Mouse (Mus musculus) gastrocnemius, postnatal 14 days (tissue): ENCODE data around the gene Hapln4. TPM values are rescaled to one million over a fixed set of nuclear protein-coding genes. Genes with fewer than 3 reads are reported as not detected.

Experiments
- DNase-seq: peaks from one replicate; pipeline ENCODE4 v3.0.0; 2021; ENCODE audit warnings: mixed read lengths
- intact Hi-C: fragments of 180-260 bp; cut with DNase I; formaldehyde crosslinking; loops from one replicate; pipeline ENCODE4 v1.15.1; 2025; ENCODE audit warnings: low total_unique reads
- microRNA-seq, 2 experiments: library from miRNA; unstranded; fragments of <30 nt; microRNA quantifications; one replicate each; pipeline ENCODE4 v1.2.0; 2021
- total RNA-seq, 2 experiments: library from RNA; stranded (reverse); gene quantifications; 2 replicates each; pipeline ENCODE4 v1.2.3; 2021

Hapln4 gene
- total RNA-seq, 2 experiments from 2014 or later: 0.06 TPM; not detected in 1

DNA sequence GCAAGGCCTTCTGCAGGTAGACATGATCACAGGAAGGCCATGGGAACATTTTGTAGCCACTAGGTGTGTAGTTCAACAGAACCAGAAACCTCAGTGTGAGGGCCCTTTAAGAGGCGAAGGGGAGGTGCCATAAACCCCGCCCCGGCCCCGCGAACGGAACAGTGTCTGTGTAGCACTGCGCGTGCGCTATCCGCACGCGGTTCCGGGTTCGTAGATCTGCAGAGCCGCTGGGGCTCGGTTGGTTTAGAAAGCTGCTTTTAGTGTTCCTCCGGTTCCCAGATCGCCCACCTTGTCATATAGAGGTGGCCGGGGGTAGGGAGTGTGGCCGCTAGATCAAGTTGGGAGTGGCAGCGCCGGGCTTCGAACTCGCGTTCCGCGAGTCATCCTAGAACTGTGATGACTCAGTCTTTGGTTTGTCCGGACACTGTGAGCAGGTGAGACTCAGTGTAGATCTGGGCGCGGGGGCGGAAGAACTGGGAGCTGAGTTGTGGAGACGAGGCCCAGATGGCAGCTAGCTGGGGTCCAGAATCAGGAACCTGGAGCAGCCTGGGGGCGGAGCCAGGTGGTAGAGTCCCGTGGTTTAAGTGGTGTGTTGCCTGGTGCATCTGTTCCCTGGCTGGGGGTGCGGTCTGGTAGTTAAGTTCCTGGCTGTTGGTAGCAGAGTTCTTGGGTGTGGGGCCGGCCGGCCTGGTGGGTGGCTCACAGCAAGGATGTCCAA is 48.1 kb downstream of the Hapln4 start, which contains the start of gene Nr2c2ap:
Gene Nr2c2ap, plus strand, starts transcription at position 168 of the 718 bp plus-strand sequence.
- intact Hi-C loops: no loop called here
- peak; percentile 86 for DNase-seq

- intact Hi-C loops: no loop called here
- no peak for DNase-seq
Observed at GRCm38 (mm10) chr8:70134086-70134485, 50.8 kb downstream of the Hapln4 start.

DNA sequence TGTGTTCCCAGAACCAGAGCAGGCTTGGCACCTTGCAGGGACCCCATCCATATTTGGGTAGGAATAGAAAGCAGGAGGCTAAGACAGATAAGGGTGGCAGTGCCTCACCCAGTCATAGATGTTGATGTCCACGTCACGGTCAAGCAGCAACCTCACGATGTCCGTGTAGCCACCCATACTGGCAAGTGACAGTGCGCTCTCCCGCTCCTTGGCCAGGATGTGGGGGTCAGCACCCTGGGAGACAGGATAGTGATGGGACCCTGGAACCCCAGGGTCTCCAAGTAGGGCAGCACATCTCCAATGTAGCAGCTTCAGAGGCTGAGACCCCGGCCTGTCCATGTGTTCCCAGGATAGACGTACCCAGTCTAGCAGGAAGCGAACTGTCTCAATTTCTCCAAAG is 51.7 kb downstream of the Hapln4 start:
- intact Hi-C loops: no loop called here

DNA sequence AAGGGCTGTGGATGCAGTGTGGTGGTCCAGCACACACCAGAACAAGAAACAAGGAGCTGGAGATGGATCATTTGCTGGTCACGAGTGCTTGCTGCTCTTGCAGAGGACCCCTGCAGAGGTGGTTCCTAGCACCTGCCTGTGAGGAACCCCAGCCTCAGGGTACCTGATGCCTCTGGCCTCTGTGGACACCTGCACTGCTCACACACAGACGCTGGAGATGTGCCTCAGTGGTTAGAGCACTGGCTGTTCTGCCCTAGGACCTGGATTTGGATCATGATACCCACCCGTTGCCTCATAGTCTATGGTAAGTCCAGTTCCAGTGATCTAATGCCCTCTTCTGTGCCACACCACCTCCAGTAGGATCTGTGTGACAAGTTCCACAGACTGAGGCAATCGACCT is 53.3 kb downstream of the Hapln4 start:
- intact Hi-C loops: no loop called here
- no peak for DNase-seq

More for the DNA sequence above, 51.7 kb downstream of the Hapln4 start:
- DNase-seq: no peak

GRCm38 (mm10) chr8:70137890-70138289 is 54.6 kb downstream of the Hapln4 start:
- intact Hi-C loops: no loop called here
- DNase-seq: no peak

DNA sequence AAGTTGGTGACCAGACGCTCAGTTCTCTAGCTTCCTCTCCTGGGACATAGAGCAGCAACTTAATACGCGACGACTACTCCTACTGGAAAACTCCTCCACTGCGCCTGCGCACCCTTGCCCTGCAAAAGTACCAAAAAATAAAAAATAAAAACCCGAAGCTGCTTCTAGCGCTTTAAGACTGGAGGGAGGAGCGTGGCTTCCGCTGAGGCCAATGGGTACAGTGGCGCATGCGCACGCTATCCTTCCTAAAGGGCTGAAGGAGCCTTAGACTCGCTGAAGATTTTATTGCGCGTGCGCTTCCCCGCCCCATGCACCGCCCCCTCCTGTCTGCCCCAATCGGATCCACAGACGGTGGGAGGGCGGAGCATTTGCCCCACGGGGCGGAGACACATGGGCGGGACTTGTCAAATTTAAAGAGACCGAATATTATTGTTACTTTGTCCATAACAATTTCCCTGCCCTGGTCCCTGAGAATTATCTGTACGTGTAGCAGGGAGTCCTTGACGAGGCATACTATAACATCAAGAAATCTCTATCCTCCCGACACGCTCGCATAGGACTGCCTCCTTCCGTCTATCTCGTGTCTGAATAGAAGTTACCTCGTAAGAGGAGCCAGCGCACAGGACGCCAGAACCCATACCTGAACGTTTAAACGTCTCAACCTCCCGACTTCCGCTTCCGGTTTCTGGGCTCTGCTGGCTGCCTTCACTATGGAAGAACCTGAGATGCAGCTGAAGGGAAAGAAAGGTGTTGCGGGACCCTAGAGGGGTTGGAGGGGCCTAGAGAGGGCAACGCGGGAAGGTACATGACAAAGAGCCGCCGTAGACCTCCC is 56.0 kb downstream of the Hapln4 start, which contains the start of the genes Rfxank, Borcs8 and Mef2b:
Gene Rfxank, minus strand, starts transcription at position 129 of the 832 bp plus-strand sequence.
Gene Borcs8, plus strand, starts transcription at position 474 of the 832 bp plus-strand sequence.
Gene Mef2b, plus strand, starts transcription at position 686 of the 832 bp plus-strand sequence.
- intact Hi-C loops: no loop called here

GRCm38 (mm10) chr8:70139981-70140380 is 56.7 kb downstream of the Hapln4 start:
- no peak for DNase-seq
- intact Hi-C loops: no loop called here

More for the DNA sequence above, 56.0 kb downstream of the Hapln4 start, which contains the start of the genes Rfxank, Borcs8 and Mef2b:
- peak; percentile 99 for DNase-seq

Small RNA genes within 50 kb of the gene (microRNA-seq; reads per million reads assigned to microRNA genes)
- 0 reads per million in 2 experiments for gene Mir7066

Other genes starting within 250 kb of the Hapln4 start
- gene Cilp2, start 195.8 kb upstream of the Hapln4 start, total RNA-seq: 10 to 100 TPM; 26.6 to 27.8 TPM
- gene Tssk6, start 181.3 kb upstream of the Hapln4 start, total RNA-seq: under 1 TPM in 1 of 2 experiments, not detected in 1; 0.31 TPM
- gene Ndufa13, start 180.9 kb upstream of the Hapln4 start, total RNA-seq: 100 to 1,000 TPM; 265 to 294 TPM
- gene Yjefn3, start 180.7 kb upstream of the Hapln4 start, total RNA-seq: 10 to 100 TPM in 1 of 2 experiments, 1 to 10 TPM in 1; 7.8 to 10.2 TPM
- gene Gatad2a, start 87.1 kb upstream of the Hapln4 start, total RNA-seq: 10 to 100 TPM; 31.0 to 35.1 TPM
- 10 to 100 TPM; 22.6 to 26.3 TPM for gene Mau2, start 40.7 kb upstream of the Hapln4 start, total RNA-seq
- 10 to 100 TPM; 17.7 to 17.9 TPM for gene Sugp1, start 40.6 kb upstream of the Hapln4 start, total RNA-seq
- gene Tm6sf2, start 10.5 kb upstream of the Hapln4 start, total RNA-seq: under 1 TPM in 1 of 2 experiments, not detected in 1; 0.51 TPM
- under 1 TPM; 0.02 to 0.04 TPM for gene Ncan, start 37.4 kb downstream of the Hapln4 start, total RNA-seq
- 1 to 10 TPM; 2.2 to 4.4 TPM for gene Nr2c2ap, start 47.9 kb downstream of the Hapln4 start, total RNA-seq
- gene Rfxank, start 55.7 kb downstream of the Hapln4 start, total RNA-seq: 1 to 10 TPM; 8.1 to 8.8 TPM
- gene Borcs8, start 56.0 kb downstream of the Hapln4 start, total RNA-seq: 10 to 100 TPM; 14.4 to 18.4 TPM
- gene Mef2b, start 56.3 kb downstream of the Hapln4 start, total RNA-seq: under 1 TPM; 0.25 to 0.29 TPM
- 10 to 100 TPM; 76.0 to 78.1 TPM for gene Tmem161a, start 88.9 kb downstream of the Hapln4 start, total RNA-seq
- 10 to 100 TPM; 25.5 to 29.2 TPM for gene Slc25a42, start 128.8 kb downstream of the Hapln4 start, total RNA-seq
- gene Sugp2, start 150.8 kb downstream of the Hapln4 start, total RNA-seq: 10 to 100 TPM; 42.3 to 44.1 TPM
- 1 to 10 TPM; 6.5 to 9.9 TPM for gene Armc6, start 151.0 kb downstream of the Hapln4 start, total RNA-seq
- gene Homer3, start 199.4 kb downstream of the Hapln4 start, total RNA-seq: 1 to 10 TPM; 8.5 to 8.7 TPM
- gene Ddx49, start 219.0 kb downstream of the Hapln4 start, total RNA-seq: 10 to 100 TPM; 25.3 to 27.5 TPM
- gene Cope, start 219.1 kb downstream of the Hapln4 start, total RNA-seq: 100 to 1,000 TPM; 123 to 134 TPM
- 10 to 100 TPM; 14.5 to 24.5 TPM for gene Cers1, start 232.3 kb downstream of the Hapln4 start, total RNA-seq
- gene Gdf1, start 246.4 kb downstream of the Hapln4 start, total RNA-seq: 1 to 10 TPM; 1.3 to 2.8 TPM